Mouse (Mus musculus) adrenal gland, postnatal 25 days (tissue): ENCODE measurements around the gene Srbd1. TPM values are rescaled to one million over a fixed set of nuclear protein-coding genes. Genes with fewer than 3 reads are reported as not detected.

ENCODE experiments used
- DNase-seq: peaks from one replicate; pipeline ENCODE4 v3.0.0; 2021; ENCODE audit warnings: mixed read lengths
- total RNA-seq: library from RNA; stranded (reverse); gene quantifications from 2 replicates; pipeline ENCODE4 v1.2.3, GENCODE M21; 2021

Srbd1 gene
- total RNA-seq, 1 experiment from 2014 or later, result 25.5 TPM

- no peak for DNase-seq
Observed at GRCm38 (mm10) chr17:85982271-85982670, 162.7 kb downstream of the Srbd1 start.

GRCm38 (mm10) chr17:85981869-85982268, 163.1 kb downstream of the Srbd1 start:
- DNase-seq, result no peak

GRCm38 (mm10) chr17:85978876-85979275, 166.1 kb downstream of the Srbd1 start:
- no peak for DNase-seq

- no peak for DNase-seq
Observed at GRCm38 (mm10) chr17:85975077-85975476, 169.9 kb downstream of the Srbd1 start.

- DNase-seq, result no peak
Observed at GRCm38 (mm10) chr17:85974591-85974990, 170.4 kb downstream of the Srbd1 start.

- DNase-seq, result no peak
Observed at GRCm38 (mm10) chr17:85971120-85971519, 173.9 kb downstream of the Srbd1 start.

GRCm38 (mm10) chr17:85961653-85962052, 183.3 kb downstream of the Srbd1 start:
- no peak for DNase-seq

GRCm38 (mm10) chr17:85951771-85952170, 193.2 kb downstream of the Srbd1 start:
- no peak for DNase-seq

- no peak for DNase-seq
Observed at GRCm38 (mm10) chr17:85949919-85950505, 195.0 kb downstream of the Srbd1 start.

- no peak for DNase-seq
Observed at GRCm38 (mm10) chr17:85948911-85949909, 195.8 kb downstream of the Srbd1 start.

- no peak for DNase-seq
Observed at GRCm38 (mm10) chr17:85944726-85945125, 200.2 kb downstream of the Srbd1 start.

- DNase-seq, result no peak
Observed at GRCm38 (mm10) chr17:85943994-85944640, 200.9 kb downstream of the Srbd1 start.

GRCm38 (mm10) chr17:85943551-85943981, 201.4 kb downstream of the Srbd1 start:
- no peak for DNase-seq

GRCm38 (mm10) chr17:85943071-85943470, 201.9 kb downstream of the Srbd1 start:
- DNase-seq, result no peak

- no peak for DNase-seq
Observed at GRCm38 (mm10) chr17:85942123-85942522, 202.9 kb downstream of the Srbd1 start.

- no peak for DNase-seq
Observed at GRCm38 (mm10) chr17:85941141-85941738, 203.7 kb downstream of the Srbd1 start.

GRCm38 (mm10) chr17:85937131-85937530, 207.8 kb downstream of the Srbd1 start:
- DNase-seq, result no peak

- no peak for DNase-seq
Observed at GRCm38 (mm10) chr17:85935268-85935667, 209.7 kb downstream of the Srbd1 start.
